Mouse (Mus musculus) E14TG2a.4 (cell line): ENCODE measurements at regions not wholly inside any gene's neighbourhood (a gene's known extent, or its start where the extent isn't known, plus 50 kb on each side); places are given as distances from the start of the nearest gene placed in this dataset.

Experiments used
- CTCF ChIP-seq: conservative IDR thresholded peaks from 2 replicates; pipeline ENCODE4 v1.5.1; 2014; ENCODE audit warnings: low read length
- NANOG ChIP-seq: IDR thresholded peaks from 2 replicates; pipeline ENCODE4 v1.6.1; 2014; ENCODE audit warnings: borderline replicate concordance, low read length, mixed read lengths
- POU5F1 ChIP-seq: IDR thresholded peaks from 2 replicates; pipeline ENCODE4 v1.6.1; 2014; ENCODE audit warnings: low read length, borderline replicate concordance

DNA sequence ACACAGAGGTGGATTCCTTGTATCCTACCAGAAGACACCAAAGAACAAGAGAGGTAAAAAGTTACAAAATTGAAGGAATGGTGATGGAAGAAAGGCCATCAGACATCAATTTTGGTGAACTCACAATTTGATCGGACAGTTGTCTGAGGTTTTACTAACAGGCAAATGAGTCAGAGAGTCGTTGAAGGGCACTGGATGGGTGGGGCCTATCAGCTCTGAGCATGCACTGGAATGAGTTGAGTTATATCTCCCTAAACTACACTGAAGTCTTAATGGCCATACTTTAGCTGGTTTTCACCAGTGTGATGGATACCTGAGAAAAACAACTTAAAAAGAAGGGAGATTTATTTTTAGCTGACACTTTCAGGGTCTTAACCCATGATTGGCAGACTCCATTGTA lies 630.3 kb upstream of the Fam160b2 start:
- no peak for TF ChIP-seq CTCF
- TF ChIP-seq NANOG: no peak
- no peak for TF ChIP-seq POU5F1
